Mouse (Mus musculus) embryonic facial prominence, embryonic 13.5 days (tissue): ENCODE data around the gene Cyp2c29. TPM values are rescaled to one million over a fixed set of nuclear protein-coding genes. Genes with fewer than 3 reads are reported as not detected.
"Not testable (repeated sequence)": the region's sequence is repeated elsewhere in the genome, so short reads cannot be mapped to it uniquely, and the experiment has no call there.

Source experiments
- ATAC-seq: fragments of 200-750 bp; cut with Nextera tagmentation; 2 replicates; pipeline ENCODE4 v1.8.0; 2017; ENCODE audit warnings: low read depth; ENCODE audit not compliant: insufficient number of reproducible peaks, insufficient read depth, low FRiP score, low TSS enrichment
- H3K27ac ChIP-seq: fragments of 300-500 bp; sonication (generic); 2 replicates; pipeline ENCODE4 v1.5.1; 2015; ENCODE audit warnings: moderate library complexity, mild to moderate bottlenecking, inconsistent platforms
- H3K27me3 ChIP-seq: fragments of 300-500 bp; sonication (generic); 2 replicates; pipeline ENCODE4 v1.6.1; 2015; ENCODE audit warnings: mild to moderate bottlenecking, inconsistent platforms
- H3K36me3 ChIP-seq: fragments of 300-500 bp; sonication (generic); 2 replicates; pipeline ENCODE4 v1.6.1; 2015; ENCODE audit warnings: mild to moderate bottlenecking, inconsistent platforms
- H3K4me1 ChIP-seq: fragments of 300-500 bp; sonication (generic); 2 replicates; pipeline ENCODE4 v1.6.1; 2015; ENCODE audit warnings: inconsistent platforms
- H3K4me2 ChIP-seq: fragments of 300-500 bp; sonication (generic); 2 replicates; pipeline ENCODE4 v1.6.1; 2015; ENCODE audit warnings: moderate library complexity, mild to moderate bottlenecking, inconsistent platforms
- H3K4me3 ChIP-seq: fragments of 300-500 bp; sonication (generic); 2 replicates; pipeline ENCODE4 v1.5.1; 2015; ENCODE audit warnings: mild to moderate bottlenecking, inconsistent platforms
- H3K9ac ChIP-seq: fragments of 300-500 bp; sonication (generic); 2 replicates; pipeline ENCODE4 v1.6.1; 2015; ENCODE audit warnings: mild to moderate bottlenecking, inconsistent platforms
- H3K9me3 ChIP-seq: fragments of 300-500 bp; sonication (generic); 2 replicates; pipeline ENCODE4 v1.6.1; 2016; ENCODE audit warnings: inconsistent platforms
- WGBS: fragments of 180-500 bp; shearing (Covaris S2); methylation state at CpG from one replicate; pipeline ENCODE4 v1.1.7; 2015; ENCODE audit warnings: mixed read lengths; 5-methylcytosine and 5-hydroxymethylcytosine counted together
- polyA plus RNA-seq: library from polyadenylated mRNA; unstranded; fragments of >200 nt; fragmentation: Nextera tagmentation; extraction: Ambion mirVana; gene quantifications from 2 replicates; pipeline ENCODE4 v1.2.1, GENCODE M21; 2015

Gene Cyp2c29
- not detected in 2 replicates for polyA plus RNA-seq

GRCm38 (mm10) chr19:39269105-39269504 is at the start of gene Cyp2c29:
Gene Cyp2c29 (plus strand): TSS chr19:39269405.
- WGBS = no CpG with 5 or more reads among the region's 1 CpGs

GRCm38 (mm10) chr19:39267036-39267435 is 2.2 kb upstream of the Cyp2c29 start:
- 71% methylated on average over 2 of the region's 2 CpGs for WGBS

More at GRCm38 (mm10) chr19:39269105-39269504, at the start of gene Cyp2c29:
- not testable (repeated sequence) for H3K27ac ChIP-seq, ATAC-seq, H3K4me1 ChIP-seq, H3K4me3 ChIP-seq, H3K36me3 ChIP-seq, H3K27me3 ChIP-seq, H3K4me2 ChIP-seq, H3K9me3 ChIP-seq, H3K9ac ChIP-seq

GRCm38 (mm10) chr19:39282801-39283200 is 13.6 kb downstream of the Cyp2c29 start:
- Histone ChIP-seq H3K27ac (no peak overlapping the region), H3K36me3 (no peaks in the 10 kb centered on the region), H3K27me3 (no peaks in the 10 kb centered on the region), H3K4me3 (no peak overlapping the region), H3K4me1 (no peaks in the 10 kb centered on the region), H3K4me2 (no peak overlapping the region), H3K9ac (no peak overlapping the region), H3K9me3 (no peaks in the 10 kb centered on the region)
- no peak for ATAC-seq

More at GRCm38 (mm10) chr19:39267036-39267435, 2.2 kb upstream of the Cyp2c29 start:
- not testable (repeated sequence) for H3K4me1 ChIP-seq, H3K4me2 ChIP-seq, ATAC-seq, H3K9me3 ChIP-seq, H3K27ac ChIP-seq, H3K36me3 ChIP-seq, H3K9ac ChIP-seq, H3K27me3 ChIP-seq, H3K4me3 ChIP-seq

DNA sequence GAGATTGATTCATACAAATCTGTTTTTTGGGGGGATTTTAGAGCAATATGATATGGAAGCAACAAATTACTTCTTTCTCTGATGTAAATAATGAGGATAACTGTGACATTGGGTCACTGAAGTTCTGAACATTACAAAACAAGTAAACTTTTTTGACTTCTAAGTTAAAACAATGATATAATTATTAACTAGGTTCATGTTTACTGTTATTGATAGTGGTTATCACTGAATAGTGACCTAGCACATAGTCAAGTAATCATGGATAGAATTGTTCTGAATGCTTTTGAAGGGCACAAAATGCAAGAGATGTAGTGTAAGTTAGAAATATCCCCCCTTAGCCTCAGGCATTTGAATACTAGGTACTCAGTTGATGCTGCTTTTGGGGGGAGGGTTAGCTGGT is 16.4 kb downstream of the Cyp2c29 start:
- no peak overlapping the region for H3K9ac ChIP-seq
- no peak overlapping the region for H3K27ac ChIP-seq
- no peaks in the 10 kb centered on the region for H3K36me3 ChIP-seq
- H3K4me2 ChIP-seq = no peak overlapping the region
- H3K4me3 ChIP-seq = no peak overlapping the region
- 0 out of 2 replicates have a peak, but pooled peaks cover 4% of the 10 kb centered on the region for H3K9me3 ChIP-seq
- no peaks in the 10 kb centered on the region for H3K4me1 ChIP-seq
- H3K27me3 ChIP-seq = no peaks in the 10 kb centered on the region
- ATAC-seq = no peak

- Histone ChIP-seq H3K36me3 (no peaks in the 10 kb centered on the region), H3K9me3 (0 out of 2 replicates have a peak, but pooled peaks cover 4% of the 10 kb centered on the region), H3K4me3 (no peak overlapping the region), H3K9ac (no peak overlapping the region), H3K4me2 (no peak overlapping the region), H3K27me3 (no peaks in the 10 kb centered on the region), H3K27ac (no peak overlapping the region), H3K4me1 (no peaks in the 10 kb centered on the region)
- 76% methylated on average over 4 of the region's 4 CpGs for WGBS
- ATAC-seq = no peak
Observed at GRCm38 (mm10) chr19:39286825-39287224, 17.6 kb downstream of the Cyp2c29 start.

- no peak overlapping the region for H3K9ac ChIP-seq
- no peak overlapping the region for H3K4me2 ChIP-seq
- 72% methylated on average over 3 of the region's 3 CpGs for WGBS
- H3K36me3 ChIP-seq = no peaks in the 10 kb centered on the region
- no peak for ATAC-seq
- H3K27ac ChIP-seq = no peak overlapping the region
- no peak overlapping the region for H3K4me3 ChIP-seq
- H3K9me3 ChIP-seq = 0 out of 2 replicates have a peak, but pooled peaks cover 4% of the 10 kb centered on the region
- no peaks in the 10 kb centered on the region for H3K4me1 ChIP-seq
- H3K27me3 ChIP-seq = no peaks in the 10 kb centered on the region
Observed at GRCm38 (mm10) chr19:39288978-39289377, 19.8 kb downstream of the Cyp2c29 start.

Other genes starting within 250 kb of the Cyp2c29 start
- 0.18 TPM in 1 of 2 replicates, not detected in the other for gene Cyp2c65, start 208.4 kb upstream of the Cyp2c29 start, polyA plus RNA-seq
- not detected in 2 replicates for gene Cyp2c66, start 155.5 kb upstream of the Cyp2c29 start, polyA plus RNA-seq
- gene Cyp2c38, start 193.7 kb downstream of the Cyp2c29 start, polyA plus RNA-seq = not detected in 2 replicates
- not detected in 2 replicates for gene Cyp2c39, start 241.5 kb downstream of the Cyp2c29 start, polyA plus RNA-seq